Mouse (Mus musculus): ENCODE results near the gene Med20.

Med20 gene

DNA sequence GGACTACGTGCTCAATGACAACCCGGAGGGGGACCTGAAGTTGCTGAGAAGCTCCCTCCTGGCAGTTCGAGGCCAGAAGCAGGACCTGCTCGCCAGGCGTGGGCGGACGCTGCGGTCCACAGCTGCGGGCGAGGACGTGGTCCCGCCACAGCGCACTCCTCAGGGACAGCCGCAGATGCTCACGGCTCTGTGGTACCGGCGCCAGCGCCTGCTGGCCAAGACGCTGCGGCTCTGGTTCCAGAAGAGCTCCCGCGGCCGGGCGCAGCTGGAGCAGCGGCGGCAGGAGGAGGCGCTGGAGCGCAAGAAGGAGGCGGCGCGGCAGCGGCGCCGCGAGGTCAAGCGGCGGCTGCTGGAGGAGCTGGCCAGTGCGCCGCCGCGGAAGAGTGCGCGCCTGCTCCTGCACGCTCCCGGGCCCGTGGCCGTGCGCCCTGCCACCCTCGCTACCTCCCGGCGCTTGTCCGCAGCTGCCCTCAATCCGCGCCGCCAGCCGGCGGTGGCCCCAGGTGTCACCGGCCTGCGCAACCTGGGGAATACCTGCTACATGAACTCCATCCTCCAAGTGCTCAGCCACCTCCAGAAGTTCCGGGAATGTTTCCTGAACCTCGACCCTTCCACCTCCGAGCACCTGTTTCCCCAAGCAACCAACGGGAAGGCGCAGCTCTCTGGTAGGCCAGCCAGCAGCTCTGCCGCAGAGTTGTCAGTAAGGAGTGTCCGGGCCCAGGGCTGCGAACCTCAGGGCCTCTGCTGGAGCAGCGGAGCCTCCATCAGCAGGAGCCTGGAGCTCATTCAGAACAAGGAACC, 61.1 kb downstream of the Med20 start:
- no peak for DNase-seq (ENCODE audit: extremely low read depth, low read depth)
